Mouse (Mus musculus) 3134 (cell line): ENCODE results near the gene Shisa8.

Experiments used
- DNase-seq: peaks from one replicate; pipeline ENCODE4 v3.0.0-alpha.2; 2011; ENCODE audit warnings: low spot score; ENCODE audit not compliant: insufficient read length; ENCODE audit errors: extremely low read depth

Shisa8 gene

GRCm38 (mm10) chr15:82223657-82224601 lies 11.3 kb upstream of the Shisa8 start, which contains the start of gene Tnfrsf13c:
Gene Tnfrsf13c (minus strand): TSS chr15:82224369.
- no peak for DNase-seq

DNA sequence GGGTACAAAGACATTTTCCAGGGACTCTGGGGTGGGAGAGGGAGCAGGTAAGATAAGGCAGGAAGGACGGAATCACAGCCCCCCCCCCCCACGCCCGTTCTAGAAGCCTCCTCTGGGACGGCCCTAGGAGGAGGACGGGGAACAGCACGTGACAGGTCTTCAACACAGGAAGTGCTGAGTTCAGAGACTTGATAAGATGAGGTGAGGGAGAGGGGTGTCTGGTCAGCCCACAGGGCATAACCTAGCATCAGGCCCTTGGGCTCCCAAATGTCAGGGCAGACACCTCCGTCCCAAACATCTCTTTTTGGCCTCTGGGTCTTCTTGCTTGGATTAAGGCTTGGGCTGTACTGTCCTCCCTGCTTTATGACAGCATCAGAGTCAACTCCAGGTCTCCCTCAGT lies 10.6 kb upstream of the Shisa8 start:
- DNase-seq, result no peak

- DNase-seq, result no peak
Measured at GRCm38 (mm10) chr15:82221104-82221860, 8.7 kb upstream of the Shisa8 start.

DNA sequence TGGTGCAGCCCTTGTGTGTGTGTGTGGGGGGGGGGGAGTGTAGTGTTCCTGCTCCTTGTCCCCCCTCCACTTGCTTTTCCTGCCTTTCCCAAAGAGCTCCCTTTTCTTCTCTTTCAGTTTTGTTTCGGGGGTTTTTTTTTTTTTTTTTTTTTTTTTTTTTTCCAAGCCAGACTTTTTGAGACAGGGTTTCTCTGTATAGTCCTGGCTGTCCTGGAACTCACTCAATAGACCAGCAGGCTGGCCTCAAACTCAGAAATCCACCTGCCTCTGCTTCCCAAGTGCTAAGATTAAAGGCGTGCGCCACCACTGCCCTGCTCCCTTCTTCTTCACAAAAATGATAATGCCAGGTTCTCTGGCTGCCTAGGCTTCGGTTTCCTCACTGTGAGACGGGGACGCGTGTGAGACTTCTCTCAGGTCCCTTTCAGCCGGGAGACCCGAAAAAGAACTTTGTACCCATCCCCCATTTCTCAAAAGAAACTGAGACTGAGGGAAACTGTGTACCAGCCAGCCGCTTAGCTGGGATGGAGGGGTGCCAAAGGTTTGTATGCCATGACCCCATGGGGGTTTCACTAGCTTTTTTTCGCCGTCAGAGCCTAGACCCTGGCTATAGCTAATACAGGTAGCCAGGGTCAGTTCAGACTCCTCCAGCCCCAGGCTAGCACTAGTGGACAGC lies 7.5 kb upstream of the Shisa8 start:
- no peak for DNase-seq

GRCm38 (mm10) chr15:82218778-82219666 lies 6.4 kb upstream of the Shisa8 start:
- no peak for DNase-seq

DNA sequence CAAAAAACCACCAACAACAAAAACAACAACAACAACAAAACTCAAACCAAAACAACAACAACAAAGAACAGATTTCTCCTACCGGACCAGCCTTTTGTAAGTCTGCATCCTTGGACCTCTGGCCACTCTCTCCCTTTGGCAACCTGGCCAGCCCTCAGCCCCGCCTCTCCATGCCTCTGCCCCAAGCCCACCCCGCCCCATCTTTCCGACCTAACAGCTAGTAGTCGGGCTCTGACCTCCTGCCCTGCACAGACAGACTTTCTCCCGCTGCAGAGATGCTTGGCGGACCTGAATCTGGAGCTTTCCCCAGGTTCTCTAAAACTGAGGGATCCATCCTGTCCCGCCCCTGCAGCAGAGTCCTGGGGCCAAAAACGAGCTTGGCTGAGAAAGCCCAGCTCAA lies 5.4 kb upstream of the Shisa8 start:
- DNase-seq, result no peak

DNA sequence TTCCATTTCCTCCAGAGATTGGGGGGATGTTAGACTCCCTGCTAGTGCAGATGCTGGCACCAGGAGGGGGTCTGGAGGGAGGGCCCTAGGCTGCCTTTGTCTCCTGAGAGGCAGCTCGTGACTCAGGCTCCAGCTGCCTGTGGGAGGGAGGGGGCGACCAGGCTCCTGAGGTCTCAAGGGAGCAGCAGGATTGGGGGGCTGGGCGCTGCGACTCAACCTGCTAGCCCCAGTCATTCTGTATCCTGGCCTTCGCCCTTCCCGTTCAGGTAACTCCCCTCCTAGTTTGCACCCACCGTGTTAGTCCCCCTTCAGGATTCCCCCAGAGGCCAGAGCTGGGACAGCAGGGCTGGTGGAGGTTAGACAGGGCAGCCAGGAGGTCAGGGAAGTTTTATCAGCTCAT lies 4.4 kb upstream of the Shisa8 start:
- DNase-seq, result no peak

DNA sequence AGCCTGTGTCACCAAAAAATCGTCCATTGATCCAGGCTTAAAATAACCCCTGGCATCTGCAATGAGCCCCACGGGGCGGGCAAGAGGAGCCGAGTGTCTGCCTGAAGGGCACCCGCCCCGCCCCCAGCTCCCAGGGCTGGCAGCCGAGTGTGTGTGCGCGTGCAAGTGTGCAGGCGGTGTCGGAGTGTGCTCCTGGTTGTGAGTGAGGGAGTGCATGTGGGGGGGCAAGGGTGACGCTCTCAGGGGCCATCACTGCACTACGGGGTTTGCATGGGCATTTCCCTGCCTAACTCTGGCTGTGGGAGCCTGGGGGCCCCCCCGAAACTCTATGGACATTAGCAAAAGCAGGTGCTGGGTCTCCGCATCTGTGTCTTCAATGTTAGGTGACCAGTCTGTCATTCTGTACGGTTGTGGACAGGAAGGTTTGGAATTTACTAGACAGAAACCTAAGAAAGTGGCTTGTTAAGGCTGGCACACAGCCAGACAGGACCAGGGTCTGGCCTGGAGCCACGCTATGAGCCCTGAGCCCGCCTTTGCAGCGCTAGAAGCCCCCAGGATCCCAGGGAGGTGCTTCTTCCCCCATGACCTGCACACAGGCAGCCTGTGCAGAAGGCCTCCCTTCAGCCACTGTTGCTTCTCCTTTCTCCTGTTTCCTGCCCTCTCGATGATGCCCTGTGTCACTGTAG lies 3.7 kb upstream of the Shisa8 start:
- DNase-seq, result no peak

GRCm38 (mm10) chr15:82215332-82216046 lies 2.9 kb upstream of the Shisa8 start:
- no peak for DNase-seq

DNA sequence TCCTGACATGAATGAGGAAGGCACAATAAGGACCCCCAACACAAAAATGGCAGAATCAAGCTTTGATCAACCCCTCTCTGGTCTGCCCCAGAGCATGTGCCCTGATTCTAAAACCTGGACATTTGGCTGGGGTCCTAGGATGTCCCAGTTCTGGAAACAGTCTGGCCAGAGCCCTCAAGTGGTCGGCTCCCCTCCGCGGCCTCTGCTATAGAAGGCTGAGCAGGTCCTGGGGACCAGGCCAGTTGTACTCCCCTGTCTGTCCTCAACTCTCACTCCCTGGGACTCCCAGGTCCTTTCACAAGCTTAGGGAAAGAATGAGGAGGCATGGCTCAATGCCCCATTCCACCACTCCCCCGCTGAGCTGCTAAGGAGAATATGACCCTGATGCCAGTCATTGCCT lies 607 bp upstream of the Shisa8 start:
- DNase-seq, result no peak

DNA sequence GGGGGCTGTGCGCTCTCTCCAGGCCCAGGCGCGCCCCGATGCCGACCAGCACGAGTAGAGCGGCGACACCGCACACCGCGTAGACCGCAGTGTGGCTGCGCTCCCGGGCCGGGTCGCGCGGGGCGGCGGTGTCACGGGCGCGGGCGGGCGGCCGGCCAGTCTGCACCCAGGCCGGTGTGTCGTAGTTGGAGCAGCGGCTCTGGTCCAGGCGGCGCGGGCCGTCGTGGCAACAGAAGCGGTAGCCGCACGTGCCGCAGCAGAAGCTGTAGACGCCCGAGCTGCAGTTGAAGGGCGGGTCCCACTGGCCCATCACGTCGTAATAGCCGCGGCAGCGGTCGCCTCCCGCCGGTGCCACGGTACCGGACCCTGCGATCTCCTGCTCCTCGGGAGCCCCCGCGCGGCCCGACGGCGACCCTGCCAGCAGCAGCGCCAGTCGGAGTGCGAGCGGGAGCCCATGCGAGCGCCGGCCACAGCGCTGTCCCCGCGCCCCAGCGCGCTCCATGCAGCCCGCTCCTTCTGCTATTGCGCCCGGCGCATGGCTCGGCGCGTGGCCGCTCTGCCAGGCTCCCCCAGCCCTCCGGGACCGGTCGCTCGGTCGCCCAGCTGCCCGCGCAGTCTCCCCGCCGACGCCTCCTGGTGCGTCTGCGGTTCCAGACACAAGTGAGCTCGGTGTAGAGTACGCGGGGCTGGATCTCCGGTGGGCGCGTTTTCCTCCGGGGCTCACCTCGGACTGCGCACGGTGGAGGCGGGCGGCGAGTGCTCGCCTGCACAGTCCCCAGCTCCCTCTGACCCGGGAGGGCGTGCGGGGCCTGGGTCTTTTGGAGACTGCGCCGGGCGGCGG lies 484 bp downstream of the Shisa8 start:
- no peak for DNase-seq

DNA sequence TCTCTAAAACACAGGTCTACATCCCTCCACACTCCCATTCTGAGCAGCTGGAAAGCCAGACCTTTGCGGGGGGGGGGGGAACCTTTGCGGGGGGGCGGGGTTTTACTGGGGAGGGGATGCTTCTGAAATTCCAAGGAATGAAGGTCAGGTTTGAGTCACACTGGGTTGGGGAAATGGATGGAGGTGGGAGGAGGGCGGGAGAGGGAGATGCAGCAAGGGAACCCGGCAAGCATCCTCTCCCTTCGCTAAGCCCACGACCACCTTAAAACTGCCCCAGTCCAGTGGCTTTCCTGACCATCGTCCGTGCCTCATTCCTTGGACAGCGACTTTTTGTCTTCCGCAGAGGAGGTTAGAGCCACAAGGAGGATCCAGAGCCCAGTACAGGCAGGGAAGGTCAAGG lies 1.3 kb downstream of the Shisa8 start:
- DNase-seq, result no peak

DNA sequence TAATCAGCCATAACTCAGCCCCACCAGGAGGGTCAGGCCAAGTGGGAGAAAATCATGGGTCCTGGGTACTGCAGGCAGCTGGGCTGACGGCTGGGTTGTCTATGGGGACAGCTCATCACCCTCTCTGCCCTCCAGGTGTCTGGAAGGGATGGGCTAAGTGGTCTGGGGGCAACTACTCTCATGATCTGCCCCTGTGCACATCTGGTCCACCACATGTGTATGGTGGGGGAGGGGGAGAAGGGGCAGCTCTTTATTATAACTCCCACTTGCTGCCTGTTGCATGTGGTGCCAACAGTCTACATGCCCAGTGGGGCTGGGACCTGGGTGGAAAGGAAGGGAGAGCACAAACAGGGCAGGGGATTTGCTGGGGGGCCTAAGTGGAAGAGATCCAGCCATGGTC lies 1.8 kb downstream of the Shisa8 start:
- DNase-seq, result no peak

- DNase-seq, result no peak
Measured at GRCm38 (mm10) chr15:82209295-82210050, 3.1 kb downstream of the Shisa8 start.

- no peak for DNase-seq
Measured at GRCm38 (mm10) chr15:82208307-82208706, 4.3 kb downstream of the Shisa8 start.

GRCm38 (mm10) chr15:82207504-82208219 lies 5.0 kb downstream of the Shisa8 start:
- DNase-seq, result no peak

DNA sequence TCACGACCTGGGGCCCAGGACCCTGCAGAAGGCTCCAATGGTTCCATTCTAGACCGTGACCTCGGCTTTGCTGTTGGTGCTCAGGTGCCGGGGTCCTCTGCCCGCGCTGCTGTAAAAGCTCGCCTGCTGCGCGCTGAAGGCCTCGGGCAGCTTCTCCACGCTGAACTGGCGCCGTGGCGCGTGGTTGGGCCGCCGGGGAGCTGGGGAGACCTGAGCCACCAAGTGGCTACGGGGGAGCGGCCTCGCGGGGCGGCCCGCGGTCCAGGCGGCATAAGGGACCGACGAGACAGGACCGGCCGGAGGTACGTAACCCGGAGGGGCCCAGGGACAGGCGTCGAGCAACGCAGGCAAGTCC lies 5.5 kb downstream of the Shisa8 start:
- no peak for DNase-seq
